Mouse (Mus musculus) neural tube, embryonic 14.5 days (tissue): ENCODE measurements around the gene Actr8. TPM values are rescaled to one million over a fixed set of nuclear protein-coding genes. Genes with fewer than 3 reads are reported as not detected.

Experiments
- ATAC-seq: fragments of 200-750 bp; cut with Nextera tagmentation; 2 replicates; pipeline ENCODE4 v1.8.0; 2017; ENCODE audit warnings: low read depth, mild to moderate bottlenecking, moderate TSS enrichment, moderate library complexity
- H3K27ac ChIP-seq: fragments of 300-500 bp; sonication (generic); 2 replicates; pipeline ENCODE4 v1.5.1; 2014; ENCODE audit warnings: low read depth, mild to moderate bottlenecking, control low read depth, low read length, moderate library complexity, mixed read lengths
- H3K27me3 ChIP-seq: fragments of 300-500 bp; sonication (generic); 2 replicates; pipeline ENCODE4 v1.6.1; 2014; ENCODE audit warnings: low read length; ENCODE audit not compliant: control insufficient read depth, insufficient read depth
- H3K36me3 ChIP-seq: fragments of 300-500 bp; sonication (generic); 2 replicates; pipeline ENCODE4 v1.6.1; 2014; ENCODE audit warnings: low read length, mixed read lengths; ENCODE audit not compliant: control insufficient read depth, insufficient read depth
- H3K4me1 ChIP-seq: fragments of 300-500 bp; sonication (generic); 2 replicates; pipeline ENCODE4 v1.6.1; 2014; ENCODE audit warnings: low read length; ENCODE audit not compliant: control insufficient read depth, insufficient read depth
- H3K4me2 ChIP-seq: fragments of 300-500 bp; sonication (generic); 2 replicates; pipeline ENCODE4 v1.6.1; 2014; ENCODE audit warnings: mild to moderate bottlenecking, low read depth, low read length, control low read depth
- H3K4me3 ChIP-seq: fragments of 300-500 bp; sonication (generic); 2 replicates; pipeline ENCODE4 v1.5.1; 2014; ENCODE audit warnings: low read depth, low read length, control low read depth, mixed read lengths
- H3K9ac ChIP-seq: fragments of 300-500 bp; sonication (generic); replicated peaks from 2 replicates; pipeline ENCODE4 v1.6.1; 2014; ENCODE audit warnings: low read depth, mild to moderate bottlenecking, control low read depth, low read length, mixed read lengths
- H3K9me3 ChIP-seq: fragments of 300-500 bp; sonication (generic); 2 replicates; pipeline ENCODE4 v1.6.1; 2016; ENCODE audit warnings: low read length; ENCODE audit not compliant: control insufficient read depth
- WGBS: fragments of 180-500 bp; shearing (Covaris S2); extraction: QIAGEN DNeasy Blood & Tissue Kit; methylation state at CpG from one replicate; pipeline ENCODE4 v1.1.7; 2014; 5-methylcytosine and 5-hydroxymethylcytosine counted together
- polyA plus RNA-seq: library from polyadenylated mRNA; unstranded; fragments of >200 nt; fragmentation: Nextera tagmentation; extraction: Ambion mirVana; gene quantifications from 2 replicates; pipeline ENCODE4 v1.2.1, GENCODE M21; 2014

The Actr8 gene
- polyA plus RNA-seq, 1 experiment from 2014 or later, result 71.3 TPM

DNA sequence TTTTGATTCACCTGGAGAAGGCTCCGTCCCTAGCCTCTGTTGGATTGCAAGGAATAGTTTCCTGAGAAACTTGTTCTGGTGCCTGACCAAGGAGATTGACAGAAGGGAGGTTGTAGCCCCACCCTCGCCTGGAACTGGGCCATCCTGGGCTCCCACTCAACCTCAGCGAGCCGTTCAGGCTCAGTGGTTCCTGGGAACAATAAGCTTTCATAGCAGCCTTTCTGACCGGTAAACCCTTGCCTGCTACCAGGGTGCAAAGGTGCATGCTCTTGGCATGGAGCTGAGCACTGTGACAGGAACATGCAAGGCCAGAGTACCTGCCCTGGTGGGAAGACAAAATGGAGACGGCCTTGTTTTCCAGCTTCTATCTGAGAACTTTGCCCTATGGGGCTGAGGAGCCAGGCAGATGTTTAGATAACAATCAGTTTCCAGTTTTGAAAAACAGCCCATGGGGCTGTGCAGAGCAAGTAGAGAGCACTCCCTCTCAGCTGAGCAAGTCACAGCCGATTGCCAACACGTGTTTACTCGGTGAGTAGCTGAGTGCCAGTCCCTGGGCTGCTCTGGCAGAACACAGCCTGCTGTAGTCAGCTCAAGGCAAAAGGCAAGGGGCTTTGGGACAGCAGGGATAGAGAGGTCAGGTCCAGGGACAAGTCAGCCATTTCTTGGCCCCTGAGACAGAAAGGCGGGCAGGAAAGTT lies 31.9 kb downstream of the Actr8 start:
- no peaks in the 10 kb centered on the region for H3K9me3 ChIP-seq
- no peak for ATAC-seq
- 80% methylated on average over 10 of the region's 10 CpGs for WGBS
- H3K4me2 ChIP-seq, result no peak overlapping the region
- no peak overlapping the region for H3K4me3 ChIP-seq
- H3K36me3 ChIP-seq, result no peaks in the 10 kb centered on the region
- H3K27me3 ChIP-seq, result no peaks in the 10 kb centered on the region
- H3K4me1 ChIP-seq, result peaks cover 5% of the 10 kb centered on the region
- no peak overlapping the region for H3K9ac ChIP-seq
- no peak overlapping the region for H3K27ac ChIP-seq

DNA sequence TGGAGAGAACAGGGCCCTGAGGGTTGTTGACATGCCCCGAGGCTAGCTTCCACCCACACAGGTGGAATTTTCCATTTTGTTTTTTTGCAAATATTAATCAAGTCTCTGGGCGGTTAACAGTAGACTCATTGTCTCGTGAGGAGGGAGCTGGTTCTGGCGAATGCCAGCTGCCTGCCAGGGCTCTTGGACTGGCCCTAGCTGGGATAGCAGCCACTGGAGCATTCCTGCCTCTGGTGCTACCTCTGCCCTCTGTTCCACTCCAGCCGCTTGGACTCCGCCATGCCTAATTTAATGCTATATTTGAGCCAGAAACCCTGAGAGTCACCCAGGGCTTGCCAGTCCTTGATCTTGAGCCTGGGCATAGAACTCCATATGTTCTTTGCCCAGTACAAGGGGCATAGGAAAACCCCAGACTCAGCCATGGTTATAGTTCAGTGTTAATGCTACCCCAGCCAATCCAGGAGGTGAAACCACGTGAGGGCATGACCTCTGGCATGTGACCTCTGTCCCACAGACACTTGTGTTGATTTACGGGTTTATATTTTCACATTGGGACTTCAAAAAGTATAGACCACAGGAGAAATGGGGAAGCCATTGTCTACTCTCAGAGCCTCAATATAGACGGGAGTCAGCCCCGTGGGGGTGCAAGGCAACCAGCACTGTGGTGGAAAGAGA lies 33.9 kb downstream of the Actr8 start:
- 78% methylated on average over 10 of the region's 10 CpGs for WGBS
- H3K4me1 ChIP-seq, result peaks cover 5% of the 10 kb centered on the region
- no peak for ATAC-seq
- no peaks in the 10 kb centered on the region for H3K36me3 ChIP-seq
- H3K27me3 ChIP-seq, result no peaks in the 10 kb centered on the region
- H3K4me3 ChIP-seq, result no peak overlapping the region
- no peak overlapping the region for H3K27ac ChIP-seq
- H3K9me3 ChIP-seq, result no peaks in the 10 kb centered on the region
- no peak overlapping the region for H3K9ac ChIP-seq
- no peak overlapping the region for H3K4me2 ChIP-seq

DNA sequence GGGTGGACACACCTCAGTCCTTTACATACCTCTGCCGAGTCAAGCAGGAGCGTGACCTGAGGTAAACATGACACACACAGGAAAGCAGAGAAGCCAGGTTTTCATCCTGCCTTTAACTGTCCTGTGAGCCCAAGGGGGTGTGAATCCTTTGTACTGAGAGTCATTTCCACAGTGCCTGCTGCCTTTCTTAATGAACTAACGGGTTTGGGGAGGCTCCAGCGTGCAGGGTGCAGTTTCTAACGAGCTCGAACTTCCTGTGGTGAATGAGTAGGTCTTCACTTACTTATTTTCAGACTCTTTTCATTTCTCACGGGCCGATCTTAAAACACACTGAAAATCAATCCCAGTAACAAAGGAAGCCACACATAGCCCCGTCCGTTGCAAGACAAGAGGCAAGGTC lies 36.4 kb downstream of the Actr8 start:
- ATAC-seq, result no peak
- Histone ChIP-seq H3K9ac (no peak overlapping the region), H3K27ac (no peak overlapping the region), H3K4me3 (no peak overlapping the region), H3K4me2 (no peak overlapping the region), H3K9me3 (no peaks in the 10 kb centered on the region), H3K36me3 (no peaks in the 10 kb centered on the region), H3K27me3 (no peaks in the 10 kb centered on the region), H3K4me1 (no peaks in the 10 kb centered on the region)
- 57% methylated on average over 10 of the region's 10 CpGs for WGBS

DNA sequence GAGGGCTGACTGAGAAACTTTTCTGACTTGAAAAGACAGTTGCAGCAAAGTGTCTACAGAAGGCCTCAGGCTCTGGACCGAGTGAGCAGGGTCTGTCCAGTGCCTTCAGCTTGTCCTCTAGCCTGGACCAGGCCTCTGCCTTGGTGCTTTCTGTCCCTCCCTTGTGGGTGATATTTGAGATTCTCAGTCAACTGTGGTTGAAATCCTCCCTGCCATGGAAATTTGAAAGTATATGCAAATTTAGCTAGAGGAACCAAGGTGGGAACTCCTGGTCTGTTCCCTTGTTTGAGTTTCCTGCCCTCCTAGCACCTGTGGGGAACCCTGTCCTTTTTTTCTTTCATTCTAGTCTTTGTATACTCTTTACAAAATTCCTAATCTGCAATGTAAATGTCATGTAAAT lies 36.9 kb downstream of the Actr8 start:
- ATAC-seq, result no peak
- WGBS, result 71% methylated on average over 1 of the region's 1 CpGs
- Histone ChIP-seq H3K4me3 (no peak overlapping the region), H3K27me3 (no peaks in the 10 kb centered on the region), H3K36me3 (no peaks in the 10 kb centered on the region), H3K9me3 (no peaks in the 10 kb centered on the region), H3K4me1 (no peaks in the 10 kb centered on the region), H3K27ac (no peak overlapping the region), H3K4me2 (no peak overlapping the region), H3K9ac (no peak overlapping the region)

DNA sequence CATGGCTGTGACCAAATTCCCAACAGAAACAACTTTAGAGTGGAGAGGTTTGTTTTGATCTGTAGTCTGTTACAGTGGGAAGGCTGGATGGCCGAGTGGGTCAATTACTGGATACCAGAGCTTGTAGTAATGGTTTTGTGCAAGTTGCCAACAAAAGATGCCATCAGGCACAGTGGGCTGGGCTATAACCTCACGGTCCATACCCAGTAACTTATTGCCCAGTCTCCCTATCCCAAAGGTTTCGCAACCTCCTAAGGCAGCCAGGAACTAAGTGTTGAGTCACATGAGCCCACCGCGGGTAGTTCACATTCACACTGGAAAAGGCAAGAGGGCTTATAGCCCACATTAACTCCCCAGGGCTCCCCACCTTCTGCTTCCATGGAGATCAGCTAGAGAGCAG lies 38.5 kb downstream of the Actr8 start:
- Histone ChIP-seq H3K4me1 (no peaks in the 10 kb centered on the region), H3K36me3 (no peaks in the 10 kb centered on the region), H3K9ac (no peak overlapping the region), H3K27ac (no peak overlapping the region), H3K4me2 (no peak overlapping the region), H3K9me3 (no peaks in the 10 kb centered on the region), H3K27me3 (no peaks in the 10 kb centered on the region), H3K4me3 (no peak overlapping the region)
- WGBS, result 88% methylated on average over 5 of the region's 5 CpGs
- ATAC-seq, result no peak

DNA sequence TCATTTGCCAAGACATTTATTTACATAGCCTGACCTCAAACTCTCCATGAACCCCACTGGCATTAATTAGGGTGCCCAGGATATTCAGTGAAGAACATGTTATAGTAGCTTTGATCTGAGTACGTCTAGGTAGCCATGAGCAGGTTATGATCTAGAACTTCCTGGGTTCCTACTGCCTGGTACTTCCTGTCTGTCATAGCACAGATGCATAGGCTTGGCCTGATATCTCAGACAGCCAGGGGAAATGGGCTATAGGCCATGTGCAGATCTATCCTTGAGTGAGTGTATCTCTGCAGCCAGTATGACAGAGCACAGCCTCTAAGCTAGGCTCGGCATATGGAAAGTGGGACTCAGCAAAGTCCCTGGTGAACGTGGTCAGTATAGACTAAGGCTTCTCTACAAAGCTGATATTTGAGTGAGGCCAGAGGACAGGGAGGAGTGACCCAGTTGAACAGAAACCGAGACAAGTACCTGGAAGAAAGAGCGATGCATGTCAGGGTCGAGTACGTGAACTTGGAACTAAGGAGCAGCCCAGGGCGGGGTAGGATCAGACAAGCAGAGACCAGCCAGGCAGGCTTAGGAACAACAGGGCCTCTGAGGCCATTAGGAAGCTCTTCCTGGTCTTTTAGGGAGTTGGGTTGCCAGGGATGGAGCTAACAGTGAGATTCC lies 39.8 kb downstream of the Actr8 start:
- H3K9ac ChIP-seq, result no peak overlapping the region
- no peaks in the 10 kb centered on the region for H3K9me3 ChIP-seq
- no peaks in the 10 kb centered on the region for H3K27me3 ChIP-seq
- H3K4me3 ChIP-seq, result no peak overlapping the region
- no peaks in the 10 kb centered on the region for H3K36me3 ChIP-seq
- no peak overlapping the region for H3K27ac ChIP-seq
- WGBS, result 93% methylated on average over 8 of the region's 8 CpGs
- ATAC-seq, result no peak
- no peak overlapping the region for H3K4me2 ChIP-seq
- H3K4me1 ChIP-seq, result no peaks in the 10 kb centered on the region

DNA sequence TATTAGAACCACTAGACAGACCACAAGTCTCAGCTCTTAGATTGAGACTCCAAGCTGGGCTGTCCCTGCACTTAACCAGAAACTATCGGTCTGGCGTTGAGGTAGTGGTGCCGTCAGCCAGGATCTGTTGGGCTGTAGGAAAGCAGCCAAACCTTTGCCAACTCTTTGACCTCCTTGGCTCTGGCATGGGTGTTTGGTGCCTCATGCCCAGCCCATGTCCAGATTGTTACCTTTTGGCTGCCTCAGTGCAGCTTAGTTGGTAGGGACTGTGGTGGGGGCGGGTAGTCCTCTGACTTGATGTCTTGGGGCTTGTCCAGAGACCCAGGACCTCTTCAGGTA lies 40.3 kb downstream of the Actr8 start:
- Histone ChIP-seq H3K4me1 (no peaks in the 10 kb centered on the region), H3K27ac (no peak overlapping the region), H3K9ac (no peak overlapping the region), H3K27me3 (no peaks in the 10 kb centered on the region), H3K36me3 (no peaks in the 10 kb centered on the region), H3K4me2 (no peak overlapping the region), H3K9me3 (no peaks in the 10 kb centered on the region), H3K4me3 (no peak overlapping the region)
- ATAC-seq, result no peak
- 100% methylated on average over 4 of the region's 4 CpGs for WGBS

DNA sequence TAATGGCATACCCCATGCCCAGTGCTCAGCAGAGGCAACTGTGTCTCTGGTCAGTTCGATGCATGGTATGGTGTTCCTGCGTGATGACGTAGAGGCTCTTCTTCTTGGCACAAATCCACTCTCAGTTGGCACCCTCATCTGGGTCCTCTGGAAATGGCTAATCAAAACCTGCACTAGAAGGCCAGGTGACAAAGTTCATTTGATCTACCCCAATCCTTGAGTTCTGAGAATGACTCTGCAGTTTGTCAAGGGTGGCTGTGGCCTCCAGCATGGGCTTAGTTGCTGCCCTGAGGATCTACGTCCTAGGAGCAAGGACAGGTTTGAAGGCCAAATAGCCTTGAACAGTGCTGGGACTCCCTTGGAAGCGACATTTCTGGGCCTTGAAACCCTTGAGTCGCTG lies 40.7 kb downstream of the Actr8 start:
- ATAC-seq, result no peak

DNA sequence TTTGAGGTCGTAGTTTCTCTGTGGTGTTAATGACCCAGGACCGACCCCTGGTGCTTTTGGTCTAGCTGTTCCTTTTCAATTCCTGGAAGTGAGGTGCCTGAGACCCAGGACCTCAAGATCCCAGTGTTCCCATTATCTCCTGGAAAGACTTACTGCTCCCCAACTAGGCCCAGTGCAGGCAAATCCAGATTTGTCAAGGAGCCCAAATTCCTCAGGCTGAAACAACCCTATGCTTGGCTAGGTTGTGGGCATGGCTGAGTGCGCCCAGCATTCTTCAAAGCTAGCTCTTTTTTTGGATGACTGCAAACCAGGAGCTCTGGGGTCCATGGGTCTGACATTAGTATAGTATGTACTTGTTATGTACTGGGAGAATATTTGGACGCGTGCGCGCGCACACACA lies 41.2 kb downstream of the Actr8 start:
- H3K4me2 ChIP-seq, result no peak overlapping the region
- no peak overlapping the region for H3K4me3 ChIP-seq
- H3K27ac ChIP-seq, result no peak overlapping the region
- H3K4me1 ChIP-seq, result no peaks in the 10 kb centered on the region
- 92% methylated on average over 8 of the region's 8 CpGs for WGBS
- no peaks in the 10 kb centered on the region for H3K9me3 ChIP-seq
- H3K36me3 ChIP-seq, result no peaks in the 10 kb centered on the region
- H3K9ac ChIP-seq, result no peak overlapping the region
- no peaks in the 10 kb centered on the region for H3K27me3 ChIP-seq
- ATAC-seq, result no peak

More for the DNA sequence above, 40.7 kb downstream of the Actr8 start:
- 97% methylated on average over 6 of the region's 6 CpGs for WGBS
- H3K27me3 ChIP-seq, result no peaks in the 10 kb centered on the region
- H3K9me3 ChIP-seq, result no peaks in the 10 kb centered on the region
- no peak overlapping the region for H3K4me2 ChIP-seq
- H3K4me1 ChIP-seq, result no peaks in the 10 kb centered on the region
- H3K27ac ChIP-seq, result no peak overlapping the region
- no peaks in the 10 kb centered on the region for H3K36me3 ChIP-seq
- no peak overlapping the region for H3K4me3 ChIP-seq
- H3K9ac ChIP-seq, result no peak overlapping the region
